ENCODE assay signal across 9 mouse cellular contexts in the genomic region with DNA sequence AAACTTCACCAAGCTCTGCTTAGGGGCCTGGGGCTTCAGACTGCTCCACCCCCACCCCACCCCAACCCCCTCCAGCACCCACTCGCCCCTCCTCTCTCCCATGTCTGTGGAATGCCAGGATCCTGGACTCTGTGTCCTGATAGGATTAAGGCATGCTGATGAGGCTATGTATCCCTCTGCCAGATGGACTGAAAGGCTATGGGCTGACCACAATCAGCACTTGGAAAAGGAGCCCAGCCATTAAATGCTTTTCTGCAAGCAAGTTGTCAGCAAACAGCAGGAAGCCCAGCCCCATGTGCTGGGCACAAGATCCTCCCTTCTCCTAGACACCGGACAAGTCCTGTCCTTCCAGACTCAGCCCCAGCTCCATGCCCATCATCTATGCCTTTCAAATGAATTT.
DNase-seq lines count a peak whose midpoint lies in the region; ATAC-seq lines count a peak whose summit lies in the region.
"Had no signal": no experiment of that assay in that cellular context is flagged by ENCODE, and none has a peak within 500 bp of the region (broad histone marks: within the 10 kb centered on the region; RNA-seq: fewer than 3 reads in every experiment).

No protein-coding gene starts in this region.

- intact Hi-C loops in left cerebral cortex, postnatal 10 days (cut with DNase I), result loop anchor here (10.0 kb wide), 1 partner anchor 74 kb away; the partner anchor contains the start of gene Tmem17

- 42% methylated on average over 2 of the region's 2 CpGs for WGBS in forebrain, embryonic 10.5 days
- WGBS in forebrain, embryonic 13.5 days, result 21% methylated on average over 2 of the region's 2 CpGs

- ATAC-seq in forebrain, embryonic 13.5 days, result no peak
- no peak for ATAC-seq in CD4-positive, CD25-positive, alpha-beta regulatory T cell, adult 4 months

- H3K4me3 ChIP-seq in forebrain, embryonic 10.5 days, result no peak overlapping the region
- H3K4me3 ChIP-seq in forebrain, embryonic 13.5 days, result no peak overlapping the region

- H3K27me3 ChIP-seq in forebrain, embryonic 10.5 days (ENCODE audit: poor library complexity, severe bottlenecking), result no peaks in the 10 kb centered on the region
- H3K27me3 ChIP-seq in forebrain, embryonic 13.5 days, result no peaks in the 10 kb centered on the region

- H3K9me3 ChIP-seq in forebrain, embryonic 10.5 days, result no peaks in the 10 kb centered on the region
- H3K9me3 ChIP-seq in forebrain, embryonic 13.5 days (replicated peaks), result no peaks in the 10 kb centered on the region

- no peak overlapping the region for H3K9ac ChIP-seq in forebrain, embryonic 13.5 days

- H3K4me2 ChIP-seq in forebrain, embryonic 13.5 days, result no peak overlapping the region

- H3K4me1 ChIP-seq in forebrain, embryonic 10.5 days, result peaks cover 42% of the 10 kb centered on the region
- H3K4me1 ChIP-seq in forebrain, embryonic 13.5 days, result peaks cover 36% of the 10 kb centered on the region

- DNase-seq in forebrain, embryonic 10.5 days (ENCODE audit: extremely low spot score, low spot score), result no peak
- peak; percentile 11 for DNase-seq in urinary bladder, postnatal 14 days (ENCODE audit: low spot score)
- no peak for DNase-seq in urinary bladder, adult 18-20 months (ENCODE audit: low spot score in 2 of 2)
- peak; percentile 50 for DNase-seq in lung, postnatal 10 days
- DNase-seq in ovary, postnatal 10 days (ENCODE audit: low spot score), result no peak
- no peak for DNase-seq in left cerebral cortex, postnatal 10 days (ENCODE audit: extremely low spot score in 1 of 2, low spot score in 2 of 2)

- no peaks in the 10 kb centered on the region for H3K36me3 ChIP-seq in forebrain, embryonic 10.5 days (replicated peaks)
- no peaks in the 10 kb centered on the region for H3K36me3 ChIP-seq in forebrain, embryonic 13.5 days (ENCODE audit: poor library complexity, severe bottlenecking)

- H3K27ac ChIP-seq in forebrain, embryonic 10.5 days, result peak overlapping the region; percentile 12; the same call in 1 of the 2 replicates
- no peak overlapping the region for H3K27ac ChIP-seq in forebrain, embryonic 13.5 days
- H3K27ac ChIP-seq: macrophage had no signal

Comparison
In these comparisons a context has a peak if more than half of its experiments do, and no peak if none do; other contexts are left out.
1. DNase-seq: peak in urinary bladder, postnatal 14 days (single experiment) and lung, postnatal 10 days (single experiment); none in forebrain, embryonic 10.5 days (single experiment), urinary bladder, adult 18-20 months (0 of 2), ovary, postnatal 10 days (single experiment) and left cerebral cortex, postnatal 10 days (0 of 2).